Mouse (Mus musculus): ENCODE results near the gene Mettl7b.
"Not testable (repeated sequence)": the region's sequence is repeated elsewhere in the genome, so short reads cannot be mapped to it uniquely, and the experiment has no call there.

The Mettl7b gene

GRCm38 (mm10) chr10:128960590-128961584 is at the start of gene Mettl7b:
Mettl7b (minus strand) TSS chr10:128960988.
- no peak for DNase-seq (ENCODE audit: low spot score)

DNA sequence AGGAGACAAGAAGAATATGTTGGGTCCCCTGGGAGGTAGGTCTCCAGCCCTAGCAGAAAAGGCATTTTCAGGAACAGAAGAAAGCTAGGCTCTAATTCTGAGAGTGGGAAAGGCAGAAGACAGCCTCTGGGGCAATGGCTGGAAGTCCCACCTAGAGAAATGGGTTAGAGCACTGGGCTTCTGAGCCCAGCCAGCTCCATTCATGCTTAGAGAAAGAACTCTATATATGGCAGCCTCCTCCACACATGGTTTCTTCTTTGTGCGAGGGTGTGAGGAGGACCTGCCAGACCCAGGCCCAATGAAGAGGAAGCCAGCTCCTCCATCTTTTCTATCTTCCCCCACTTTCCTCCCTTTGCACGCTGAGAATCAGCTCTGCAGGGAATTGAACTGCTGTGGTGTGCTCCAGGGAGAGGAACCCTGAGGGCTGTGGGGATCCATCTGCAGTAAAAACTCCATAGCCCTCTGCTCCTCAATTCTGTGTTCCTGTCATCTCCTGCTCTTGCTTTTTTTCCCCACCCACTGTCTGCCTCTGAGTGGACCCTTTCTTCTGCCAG is 49.6 kb upstream of the Mettl7b start, which contains the start of gene Olfr763:
Gene Olfr763 (plus strand): TSS at position 504 of the 554 bp plus-strand sequence.
- DNase-seq (ENCODE audit: low spot score) = no peak

GRCm38 (mm10) chr10:129004032-129004920 is 43.5 kb upstream of the Mettl7b start:
- no peak for DNase-seq (ENCODE audit: low spot score)

DNA sequence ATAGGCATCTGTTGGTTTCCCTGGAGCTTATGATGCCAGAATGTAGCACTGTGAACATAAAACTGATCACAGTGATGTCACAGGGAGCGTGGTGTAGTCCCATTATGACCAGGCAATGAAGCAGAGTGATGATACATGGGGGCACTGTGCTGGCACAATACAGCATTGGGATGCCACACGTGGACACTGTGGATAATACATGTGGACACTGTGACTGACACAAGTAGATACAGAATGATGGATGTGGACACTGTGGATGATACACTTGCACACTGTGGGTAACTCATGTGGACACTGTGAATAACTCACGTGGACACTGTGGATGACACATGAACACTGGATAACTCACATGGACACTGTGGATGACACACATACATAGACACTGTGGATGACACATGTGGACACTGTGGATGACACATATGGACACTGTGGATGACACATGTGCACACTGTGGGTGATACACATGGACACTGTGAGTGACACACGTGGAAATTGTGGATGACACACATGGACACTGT is 35.8 kb upstream of the Mettl7b start:
- DNase-seq (ENCODE audit: low spot score) = no peak

- DNase-seq (ENCODE audit: low spot score) = no peak
Observed at GRCm38 (mm10) chr10:128995796-128996195, 35.0 kb upstream of the Mettl7b start.

- DNase-seq (ENCODE audit: low spot score) = no peak
Observed at GRCm38 (mm10) chr10:128990994-128991393, 30.2 kb upstream of the Mettl7b start.

GRCm38 (mm10) chr10:128990129-128990850 is 29.5 kb upstream of the Mettl7b start:
- not testable (repeated sequence) for DNase-seq (ENCODE audit: low spot score)

GRCm38 (mm10) chr10:128989131-128989530 is 28.3 kb upstream of the Mettl7b start, which contains the start of gene Olfr9:
Olfr9 (plus strand) TSS chr10:128989431.
- not testable (repeated sequence) for DNase-seq (ENCODE audit: low spot score)

DNA sequence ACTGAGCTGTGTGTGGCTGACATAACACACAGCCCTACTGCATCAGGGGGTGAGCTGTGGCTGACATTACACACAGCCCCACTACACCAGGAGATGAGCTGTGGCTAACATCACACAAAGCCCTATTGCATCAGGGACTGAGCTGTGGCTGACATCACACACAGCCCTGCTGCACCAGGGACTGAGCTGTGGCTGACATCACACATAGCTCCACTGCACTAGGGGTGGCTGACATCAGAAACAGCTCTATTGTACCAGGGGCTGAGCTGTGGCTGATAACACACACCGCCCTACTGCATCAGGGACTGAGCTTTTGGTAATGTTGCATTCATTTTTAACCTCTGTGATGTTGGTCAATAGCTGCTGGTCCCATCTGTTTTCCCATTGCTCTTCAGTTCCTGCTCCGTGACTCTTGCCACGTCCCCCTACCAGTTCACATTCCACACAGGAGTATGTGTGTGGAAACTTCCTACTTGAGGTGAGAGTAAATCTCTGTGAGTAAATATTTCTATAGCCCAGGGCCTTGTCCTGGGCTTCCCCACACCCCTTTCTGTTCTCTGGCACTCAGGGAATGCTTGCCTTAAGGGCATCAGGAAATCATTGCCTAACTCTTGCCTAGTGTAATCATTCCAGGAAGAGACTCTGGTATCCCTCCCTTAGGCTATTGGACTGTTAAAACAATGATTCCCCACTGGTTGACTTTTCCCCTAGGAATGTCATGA is 20.0 kb upstream of the Mettl7b start:
- DNase-seq (ENCODE audit: low spot score) = no peak

GRCm38 (mm10) chr10:128977522-128978114 is 16.8 kb upstream of the Mettl7b start:
- peak; percentile 22 for DNase-seq (ENCODE audit: low spot score)

- no peak for DNase-seq (ENCODE audit: low spot score)
Observed at GRCm38 (mm10) chr10:128976395-128976794, 15.6 kb upstream of the Mettl7b start.

GRCm38 (mm10) chr10:128972841-128973240 is 12.1 kb upstream of the Mettl7b start:
- DNase-seq (ENCODE audit: low spot score) = no peak

DNA sequence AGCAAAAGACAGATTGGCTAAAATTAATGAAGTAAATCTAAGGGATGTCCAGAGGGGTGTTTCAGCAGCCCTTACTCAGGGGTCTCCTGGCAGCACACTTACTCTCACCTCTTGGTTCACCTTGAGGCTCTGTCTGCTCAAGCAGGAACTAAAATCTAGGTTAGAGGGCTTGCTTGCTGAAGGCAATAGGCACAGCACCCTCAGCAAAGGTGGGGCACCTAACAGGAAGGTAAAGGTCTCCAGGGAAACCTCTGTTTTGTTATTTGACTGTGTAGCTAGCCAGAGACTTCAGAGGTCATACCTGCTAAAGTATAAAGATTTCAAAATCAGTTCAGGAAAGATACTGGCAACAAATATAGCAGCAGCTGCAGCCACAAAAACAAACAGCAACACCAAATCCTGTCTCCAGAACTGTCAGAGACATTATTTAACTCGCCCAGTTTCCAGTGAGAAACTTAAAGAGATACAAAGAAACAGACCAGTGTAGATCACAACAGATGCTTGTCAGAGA is 10.0 kb upstream of the Mettl7b start:
- DNase-seq (ENCODE audit: low spot score) = no peak

GRCm38 (mm10) chr10:128968341-128968749 is 7.6 kb upstream of the Mettl7b start:
- DNase-seq (ENCODE audit: low spot score) = no peak

DNA sequence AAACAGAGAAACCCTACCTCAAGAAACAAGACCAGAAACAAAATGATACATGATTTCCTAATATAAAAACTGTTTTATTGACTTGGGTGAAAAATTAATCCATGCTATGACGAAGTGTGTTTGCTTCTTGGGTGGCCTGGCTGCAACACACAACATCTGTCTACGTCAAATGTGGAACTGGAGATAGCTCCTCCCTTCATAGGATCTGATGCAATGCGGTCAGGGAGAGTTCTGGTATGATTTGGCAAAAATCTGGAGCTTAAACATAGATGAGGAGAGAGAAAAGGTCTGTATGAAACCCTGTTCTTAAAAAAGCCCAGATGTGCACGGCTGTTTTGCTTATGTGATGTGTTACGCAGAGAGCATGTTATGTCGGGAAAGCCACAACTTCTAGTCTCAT is 5.1 kb upstream of the Mettl7b start:
- DNase-seq (ENCODE audit: low spot score) = no peak

GRCm38 (mm10) chr10:128964961-128965360 is 4.2 kb upstream of the Mettl7b start:
- DNase-seq (ENCODE audit: low spot score) = no peak

GRCm38 (mm10) chr10:128960142-128960541 is 646 bp downstream of the Mettl7b start:
- DNase-seq (ENCODE audit: low spot score) = no peak

DNA sequence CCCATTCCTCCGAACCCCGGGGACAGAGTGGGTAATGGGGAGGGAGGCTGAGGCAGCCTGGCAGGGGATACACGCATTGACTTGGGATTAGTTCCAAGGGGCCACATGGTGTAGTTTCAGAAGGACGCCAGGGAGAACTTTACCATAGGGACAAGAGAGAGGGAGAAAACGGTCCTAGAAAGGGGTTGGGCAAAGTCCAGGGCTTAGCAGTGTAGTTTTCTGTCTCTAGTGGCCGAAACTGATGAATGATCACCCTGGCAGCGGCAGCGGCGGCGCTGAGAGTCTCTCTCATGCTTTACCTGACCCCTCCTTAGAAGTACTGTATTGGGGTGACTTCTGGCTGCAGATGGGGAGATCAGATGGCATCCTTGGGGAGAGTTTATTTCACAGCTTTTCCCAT is 2.4 kb downstream of the Mettl7b start:
- no peak for DNase-seq (ENCODE audit: low spot score)

DNA sequence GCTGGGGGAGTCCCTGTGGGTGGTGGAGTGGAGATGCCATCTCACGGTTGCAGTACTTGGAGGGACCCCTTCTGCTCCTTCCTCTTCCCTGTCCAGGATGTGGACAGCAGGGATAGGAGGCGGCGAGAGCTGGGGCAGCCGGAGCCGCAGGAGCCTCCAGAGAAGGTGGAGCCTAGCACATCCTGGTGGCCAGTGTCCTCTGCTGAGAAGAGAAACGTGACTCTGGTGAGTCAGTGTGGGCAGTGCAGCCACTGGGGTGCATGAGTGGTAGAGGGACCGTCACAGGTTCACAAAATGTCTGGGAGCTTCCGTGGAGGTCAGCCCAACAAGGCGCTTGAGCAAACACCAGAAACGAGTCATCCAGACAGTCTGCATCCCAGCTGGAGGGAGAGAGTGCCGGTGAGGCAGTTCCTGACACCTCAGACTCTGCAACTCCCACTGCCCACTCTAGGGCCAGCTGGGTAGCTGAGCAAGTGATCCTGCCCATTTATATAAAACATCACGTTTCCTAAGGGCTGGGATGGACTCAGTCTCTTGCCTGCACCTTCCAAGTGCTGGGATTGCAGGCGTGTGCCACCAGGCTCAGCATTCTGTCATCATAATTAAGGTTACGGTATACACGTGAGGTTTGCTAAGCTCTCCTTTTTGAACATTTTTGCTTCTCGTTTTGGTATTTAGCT is 10.4 kb downstream of the Mettl7b start:
- DNase-seq (ENCODE audit: low spot score) = no peak
